Mouse (Mus musculus) testis, postnatal 14 days (tissue): ENCODE data around the gene Pold1.

Experiments
- DNase-seq: peaks from one replicate; pipeline ENCODE4 v3.0.0; 2021; ENCODE audit warnings: low spot score

The Pold1 gene

GRCm38 (mm10) chr7:44546274-44546673 is 2.4 kb downstream of the Pold1 start:
- DNase-seq = no peak

- no peak for DNase-seq
These were observed 5.6 kb downstream of the Pold1 start for GRCm38 (mm10) chr7:44543071-44543470.

GRCm38 (mm10) chr7:44542555-44542954 is 6.1 kb downstream of the Pold1 start:
- no peak for DNase-seq

- DNase-seq = no peak
These were observed 9.7 kb downstream of the Pold1 start for GRCm38 (mm10) chr7:44538756-44539624.

GRCm38 (mm10) chr7:44537496-44537895 is 11.2 kb downstream of the Pold1 start:
- no peak for DNase-seq

- no peak for DNase-seq
These were observed 11.6 kb downstream of the Pold1 start for GRCm38 (mm10) chr7:44537009-44537408.

GRCm38 (mm10) chr7:44536590-44536968 is 12.1 kb downstream of the Pold1 start:
- no peak for DNase-seq

- DNase-seq = no peak
These were observed 12.7 kb downstream of the Pold1 start for GRCm38 (mm10) chr7:44535657-44536589.

GRCm38 (mm10) chr7:44534656-44535441 is 13.8 kb downstream of the Pold1 start:
- no peak for DNase-seq

- no peak for DNase-seq
These were observed 14.4 kb downstream of the Pold1 start for GRCm38 (mm10) chr7:44534242-44534641.

- DNase-seq = no peak
These were observed 15.0 kb downstream of the Pold1 start for GRCm38 (mm10) chr7:44533746-44534045.

GRCm38 (mm10) chr7:44532918-44533745 is 15.5 kb downstream of the Pold1 start:
- no peak for DNase-seq

- no peak for DNase-seq
These were observed 16.5 kb downstream of the Pold1 start, which contains the start of gene Spib for GRCm38 (mm10) chr7:44531946-44532732. Gene Spib, minus strand, starts transcription at chr7:44532071.

- DNase-seq = no peak
These were observed 17.4 kb downstream of the Pold1 start for GRCm38 (mm10) chr7:44531207-44531606.

- no peak for DNase-seq
These were observed 18.1 kb downstream of the Pold1 start for GRCm38 (mm10) chr7:44530507-44530906.

- DNase-seq = no peak
These were observed 19.1 kb downstream of the Pold1 start for GRCm38 (mm10) chr7:44529518-44529917.

GRCm38 (mm10) chr7:44527483-44528398 is 20.9 kb downstream of the Pold1 start:
- DNase-seq = no peak

- no peak for DNase-seq
These were observed 22.1 kb downstream of the Pold1 start for GRCm38 (mm10) chr7:44526414-44527154.
